Comparison of ENCODE assay signal across 8 mouse cellular contexts in genomic region chr1:74285212-74286010, GRCm38 (mm10). TPM values are rescaled to one million over a fixed set of nuclear protein-coding genes. Genes with fewer than 3 reads are reported as not detected.
DNase-seq lines count a peak whose midpoint lies in the region; ATAC-seq and TF ChIP-seq lines count a peak whose summit lies in the region.

No protein-coding gene starts in this region.

- TF ChIP-seq POLR2A in bone marrow, adult 2 months (IDR thresholded peaks at IDR 0.05; ENCODE audit: borderline replicate concordance, control insufficient read depth, low read depth, low read length), result no peak

- peak overlapping the region; percentile 74 for H3K4me3 ChIP-seq in bone marrow, adult 2 months (replicated peaks; ENCODE audit: control insufficient read depth, low read depth, low read length)
- H3K4me3 ChIP-seq in forebrain, embryonic 11.5 days (ENCODE audit: low read depth, low read length), result peak overlapping the region; percentile 47
- peak overlapping the region; percentile 70 for H3K4me3 ChIP-seq in liver, embryonic 11.5 days (ENCODE audit: low read depth, low read length)
- H3K4me3 ChIP-seq in stomach, postnatal 0 days (ENCODE audit: low read depth, low read length), result peak overlapping the region; percentile 70

- H3K27ac ChIP-seq in bone marrow, adult 2 months (ENCODE audit: control insufficient read depth, insufficient read depth, low read depth, low read length, poor library complexity), result no peak overlapping the region
- no peak overlapping the region for H3K27ac ChIP-seq in forebrain, embryonic 11.5 days (ENCODE audit: low read depth, low read length)
- no peak overlapping the region for H3K27ac ChIP-seq in liver, embryonic 11.5 days (ENCODE audit: low read depth, low read length)
- H3K27ac ChIP-seq in stomach, postnatal 0 days (replicated peaks), result peak overlapping the region; percentile 40; the same call in 1 of the 2 replicates

- peak overlapping the region; percentile 39 for H3K9ac ChIP-seq in forebrain, embryonic 11.5 days (ENCODE audit: low read length)
- H3K9ac ChIP-seq in liver, embryonic 11.5 days (ENCODE audit: low read depth, low read length), result peak overlapping the region; percentile 68
- peak overlapping the region; percentile 67 for H3K9ac ChIP-seq in stomach, postnatal 0 days (ENCODE audit: low read length)

- no peaks in the 10 kb centered on the region for H3K27me3 ChIP-seq in forebrain, embryonic 11.5 days (ENCODE audit: control insufficient read depth, insufficient read depth, low read length)
- H3K27me3 ChIP-seq in liver, embryonic 11.5 days (replicated peaks; ENCODE audit: control insufficient read depth, insufficient read depth, low read length), result no peaks in the 10 kb centered on the region
- no peaks in the 10 kb centered on the region for H3K27me3 ChIP-seq in stomach, postnatal 0 days (ENCODE audit: control insufficient read depth, insufficient read depth, low read length)

- TF ChIP-seq EP300 in stomach, postnatal 0 days (optimal IDR thresholded peaks at IDR 0.05), result no peak

- no peaks in the 10 kb centered on the region; the same call in none of the 2 replicates for H3K36me3 ChIP-seq in forebrain, embryonic 11.5 days (ENCODE audit: control insufficient read depth, insufficient read depth, low read length)
- H3K36me3 ChIP-seq in liver, embryonic 11.5 days (ENCODE audit: control insufficient read depth, insufficient read depth, low read length), result peaks cover 18% of the 10 kb centered on the region
- peaks cover 23% of the 10 kb centered on the region for H3K36me3 ChIP-seq in stomach, postnatal 0 days (ENCODE audit: control insufficient read depth, insufficient read depth, low read length)

- peak overlapping the region; percentile 64 for H3K4me2 ChIP-seq in forebrain, embryonic 11.5 days (ENCODE audit: low read depth, low read length, severe bottlenecking)
- H3K4me2 ChIP-seq in liver, embryonic 11.5 days, result peak overlapping the region; percentile 69
- peak overlapping the region; percentile 91 for H3K4me2 ChIP-seq in stomach, postnatal 0 days (replicated peaks; ENCODE audit: low read depth)

- intact Hi-C loops in left cerebral cortex, postnatal 14 days (cut with DNase I), result loop anchor here (2.0 to 5.0 kb wide), 2 partner anchors 49 to 167 kb away; partner anchors contain the start of gene Arpc2
- intact Hi-C loops in left cerebral cortex, postnatal 10 days (cut with DNase I), result no loop called here
- intact Hi-C loops in left cerebral cortex, postnatal 4 days (cut with DNase I), result no loop called here

- 5% methylated on average over 23 of the region's 23 CpGs for WGBS in bone marrow, adult 2 months
- 4% methylated on average over 23 of the region's 23 CpGs for WGBS in forebrain, embryonic 11.5 days
- WGBS in liver, embryonic 11.5 days, result 3% methylated on average over 23 of the region's 23 CpGs
- 5% methylated on average over 23 of the region's 23 CpGs for WGBS in stomach, postnatal 0 days

- no peak; the same call in 1 of the 2 replicates for ATAC-seq in forebrain, embryonic 11.5 days (replicated peaks; ENCODE audit: low FRiP score)
- peak; percentile 1; the same call in 1 of the 2 replicates for ATAC-seq in liver, embryonic 11.5 days (replicated peaks; ENCODE audit: low FRiP score)
- ATAC-seq in stomach, postnatal 0 days (ENCODE audit: low FRiP score, low TSS enrichment), result no peak; the same call in 1 of the 2 replicates

- no peak for TF ChIP-seq CTCF in bone marrow, adult 2 months (IDR thresholded peaks at IDR 0.05; ENCODE audit: control insufficient read depth, insufficient read depth, low read length)
- no peak for TF ChIP-seq CTCF in stomach, postnatal 0 days (IDR thresholded peaks at IDR 0.05; ENCODE audit: low read depth)

- H3K9me3 ChIP-seq in forebrain, embryonic 11.5 days (ENCODE audit: control insufficient read depth, low read length), result no peaks in the 10 kb centered on the region
- no peaks in the 10 kb centered on the region for H3K9me3 ChIP-seq in liver, embryonic 11.5 days (ENCODE audit: control insufficient read depth, low read length)
- no peaks in the 10 kb centered on the region for H3K9me3 ChIP-seq in stomach, postnatal 0 days (ENCODE audit: control insufficient read depth, low read length)

- DNase-seq in left cerebral cortex, postnatal 14 days (ENCODE audit: low spot score in 2 of 2), result peak; percentile 33 to 34
- no peak for DNase-seq in left cerebral cortex, postnatal 10 days (ENCODE audit: extremely low spot score in 1 of 2, low spot score in 2 of 2)
- DNase-seq in forebrain, embryonic 11.5 days (ENCODE audit: low spot score), result no peak
- peak; percentile 56 for DNase-seq in liver, embryonic 11.5 days (ENCODE audit: low spot score)
- no peak for DNase-seq in stomach, postnatal 0 days (ENCODE audit: low spot score)
- no peak for DNase-seq in left cerebral cortex, postnatal 4 days
- no peak for DNase-seq in lung, postnatal 36 days

- 0 out of 2 replicates have a peak, but pooled peaks cover 1% of the 10 kb centered on the region for H3K4me1 ChIP-seq in bone marrow, adult 2 months (ENCODE audit: control insufficient read depth, insufficient read depth, low read length)
- peaks cover 3% of the 10 kb centered on the region for H3K4me1 ChIP-seq in forebrain, embryonic 11.5 days (replicated peaks; ENCODE audit: control insufficient read depth, insufficient read depth, low read length)
- peaks cover 17% of the 10 kb centered on the region for H3K4me1 ChIP-seq in liver, embryonic 11.5 days (replicated peaks; ENCODE audit: control insufficient read depth, insufficient read depth, low read length)
- 0 out of 2 replicates have a peak, but pooled peaks cover 5% of the 10 kb centered on the region for H3K4me1 ChIP-seq in stomach, postnatal 0 days (replicated peaks; ENCODE audit: control insufficient read depth, insufficient read depth)

RNA-seq across cellular contexts. Expression of gene Pnkd, which starts 0.7 kb away (rescaled TPM):
- 100 to 1,000 TPM; 118 to 134 TPM for total RNA-seq in left cerebral cortex, postnatal 14 days (2021)
- total RNA-seq in left cerebral cortex, postnatal 10 days (2021), result 100 to 1,000 TPM; 109 to 124 TPM
- 7.3 and 28.8 TPM in 2 replicates for polyA plus RNA-seq in bone marrow, adult 2 months (2011; ENCODE audit: insufficient read depth, insufficient read length, low replicate concordance, missing spikeins)
- polyA plus RNA-seq in forebrain, embryonic 11.5 days (2014; fragmentation: Nextera tagmentation; extraction: Ambion mirVana), result 95.3 and 98.4 TPM in 2 replicates
- polyA plus RNA-seq in liver, embryonic 11.5 days (2014; fragmentation: Nextera tagmentation; extraction: Ambion mirVana), result 79.7 and 84.3 TPM in 2 replicates
- 84.8 and 88.2 TPM in 2 replicates for polyA plus RNA-seq in stomach, postnatal 0 days (2015; fragmentation: Nextera tagmentation; extraction: Ambion mirVana)
- total RNA-seq in left cerebral cortex, postnatal 4 days (2021), result 10 to 100 TPM; 98.6 to 99.4 TPM

RNA-seq across cellular contexts. Expression of gene Aamp, which starts 0.9 kb away (rescaled TPM):
- total RNA-seq in left cerebral cortex, postnatal 14 days (2021), result 100 to 1,000 TPM; 135 to 137 TPM
- 100 to 1,000 TPM; 131 to 139 TPM for total RNA-seq in left cerebral cortex, postnatal 10 days (2021)
- polyA plus RNA-seq in bone marrow, adult 2 months (2011; ENCODE audit: insufficient read depth, insufficient read length, low replicate concordance, missing spikeins), result 56.2 and 76.6 TPM in 2 replicates
- 185 and 205 TPM in 2 replicates for polyA plus RNA-seq in forebrain, embryonic 11.5 days (2014; fragmentation: Nextera tagmentation; extraction: Ambion mirVana)
- polyA plus RNA-seq in liver, embryonic 11.5 days (2014; fragmentation: Nextera tagmentation; extraction: Ambion mirVana), result 190 and 193 TPM in 2 replicates
- 154 and 157 TPM in 2 replicates for polyA plus RNA-seq in stomach, postnatal 0 days (2015; fragmentation: Nextera tagmentation; extraction: Ambion mirVana)
- 100 to 1,000 TPM; 122 to 124 TPM for total RNA-seq in left cerebral cortex, postnatal 4 days (2021)

RNA-seq across cellular contexts. Expression of gene Gpbar1, which starts 7.1 kb away (rescaled TPM):
- total RNA-seq in left cerebral cortex, postnatal 14 days (2021), result not detected
- not detected for total RNA-seq in left cerebral cortex, postnatal 10 days (2021)
- not detected in 2 replicates for polyA plus RNA-seq in bone marrow, adult 2 months (2011; ENCODE audit: insufficient read depth, insufficient read length, low replicate concordance, missing spikeins)
- polyA plus RNA-seq in forebrain, embryonic 11.5 days (2014; fragmentation: Nextera tagmentation; extraction: Ambion mirVana), result not detected in 2 replicates
- 2.8 and 3.2 TPM in 2 replicates for polyA plus RNA-seq in liver, embryonic 11.5 days (2014; fragmentation: Nextera tagmentation; extraction: Ambion mirVana)
- 0.51 and 0.63 TPM in 2 replicates for polyA plus RNA-seq in stomach, postnatal 0 days (2015; fragmentation: Nextera tagmentation; extraction: Ambion mirVana)
- not detected for total RNA-seq in left cerebral cortex, postnatal 4 days (2021)

RNA-seq across cellular contexts. Expression of gene Tmbim1, which starts 20.0 kb away (rescaled TPM):
- total RNA-seq in left cerebral cortex, postnatal 14 days (2021), result 10 to 100 TPM; 16.3 to 17.8 TPM
- 10 to 100 TPM; 10.4 to 11.2 TPM for total RNA-seq in left cerebral cortex, postnatal 10 days (2021)
- 6.7 and 15.6 TPM in 2 replicates for polyA plus RNA-seq in bone marrow, adult 2 months (2011; ENCODE audit: insufficient read depth, insufficient read length, low replicate concordance, missing spikeins)
- 6.9 and 8.2 TPM in 2 replicates for polyA plus RNA-seq in forebrain, embryonic 11.5 days (2014; fragmentation: Nextera tagmentation; extraction: Ambion mirVana)
- 21.7 and 22.9 TPM in 2 replicates for polyA plus RNA-seq in liver, embryonic 11.5 days (2014; fragmentation: Nextera tagmentation; extraction: Ambion mirVana)
- polyA plus RNA-seq in stomach, postnatal 0 days (2015; fragmentation: Nextera tagmentation; extraction: Ambion mirVana), result 109 and 118 TPM in 2 replicates
- 1 to 10 TPM; 5.2 to 5.3 TPM for total RNA-seq in left cerebral cortex, postnatal 4 days (2021)

RNA-seq across cellular contexts. Expression of gene Arpc2, which starts 49.5 kb away (rescaled TPM):
- 100 to 1,000 TPM; 281 to 300 TPM for total RNA-seq in left cerebral cortex, postnatal 14 days (2021)
- total RNA-seq in left cerebral cortex, postnatal 10 days (2021), result 100 to 1,000 TPM; 316 to 324 TPM
- polyA plus RNA-seq in bone marrow, adult 2 months (2011; ENCODE audit: insufficient read depth, insufficient read length, low replicate concordance, missing spikeins), result 95.9 and 150 TPM in 2 replicates
- polyA plus RNA-seq in forebrain, embryonic 11.5 days (2014; fragmentation: Nextera tagmentation; extraction: Ambion mirVana), result 303 and 310 TPM in 2 replicates
- 375 and 384 TPM in 2 replicates for polyA plus RNA-seq in liver, embryonic 11.5 days (2014; fragmentation: Nextera tagmentation; extraction: Ambion mirVana)
- polyA plus RNA-seq in stomach, postnatal 0 days (2015; fragmentation: Nextera tagmentation; extraction: Ambion mirVana), result 585 and 595 TPM in 2 replicates
- total RNA-seq in left cerebral cortex, postnatal 4 days (2021), result 100 to 1,000 TPM; 333 to 372 TPM

Comparison
In these comparisons a context has a peak if more than half of its experiments do, and no peak if none do; other contexts are left out.
1. DNase-seq: peak in left cerebral cortex, postnatal 14 days (2 of 2) and liver, embryonic 11.5 days (single experiment); none in left cerebral cortex, postnatal 10 days (0 of 2), forebrain, embryonic 11.5 days (single experiment), stomach, postnatal 0 days (single experiment), left cerebral cortex, postnatal 4 days (single experiment) and lung, postnatal 36 days (single experiment).
2. Peak in every context shown above with its lines, with median percentiles within 50 percentile points of each other: H3K4me3 ChIP-seq, H3K4me2 ChIP-seq and H3K9ac ChIP-seq.